Mouse (Mus musculus) kidney, adult 2 months (tissue): ENCODE measurements around the gene Inka2.

ENCODE experiments used
- CTCF ChIP-seq: fragments of 200-500 bp; conservative IDR thresholded peaks from 2 replicates; pipeline ENCODE4 v1.5.1; 2011; ENCODE audit warnings: low read depth, mild to moderate bottlenecking, control low read depth, low read length, moderate library complexity, mixed read lengths; ENCODE audit not compliant: insufficient read depth, insufficient read length
- POLR2A ChIP-seq: fragments of 200-500 bp; IDR thresholded peaks from one replicate; pipeline ENCODE4 v1.6.1; 2011; ENCODE audit warnings: low read depth, low read length, control low read depth

DNA sequence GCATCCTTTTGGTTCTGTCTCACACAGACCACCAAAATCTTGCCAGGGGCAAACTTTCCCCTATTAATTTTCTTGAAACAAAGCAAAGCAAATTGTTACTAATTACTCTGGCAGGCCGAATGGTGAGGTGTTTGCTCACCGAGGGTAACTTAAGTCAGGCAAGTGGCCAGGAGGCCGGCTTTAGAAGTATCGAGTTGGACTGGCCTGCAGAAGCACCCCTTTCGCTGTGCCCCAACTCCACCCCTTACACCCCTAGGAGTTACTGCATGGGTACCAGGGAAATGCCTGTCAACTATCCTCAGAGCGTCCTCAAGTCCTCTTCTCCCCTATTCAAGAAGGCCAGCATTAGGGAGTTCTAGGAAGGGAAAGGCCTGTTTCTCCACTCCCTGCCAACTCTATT is 828 bp upstream of the Inka2 start:
- TF ChIP-seq CTCF (no peak), POLR2A (no peak)
